Mouse (Mus musculus) C2C12 (cell line): ENCODE measurements at regions not wholly inside any gene's neighbourhood (a gene's known extent, or its start where the extent isn't known, plus 50 kb on each side); places are given as distances from the start of the nearest gene placed in this dataset.

Experiments
- H3K27me3 ChIP-seq: one replicate; pipeline ENCODE4 v1.6.1; 2011; ENCODE audit not compliant: control insufficient read depth, insufficient read depth, insufficient read length
- H3K36me3 ChIP-seq: one replicate; pipeline ENCODE4 v1.6.1; 2011; ENCODE audit not compliant: control insufficient read depth, insufficient read depth
- H3K4me3 ChIP-seq: one replicate; pipeline ENCODE4 v1.5.1; 2011; ENCODE audit warnings: mild to moderate bottlenecking, control low read depth; ENCODE audit not compliant: poor library complexity, insufficient read depth, severe bottlenecking
- H3K79me2 ChIP-seq: one replicate; pipeline ENCODE4 v1.6.1; 2011; ENCODE audit not compliant: control insufficient read depth, insufficient read depth
- H3K79me3 ChIP-seq: one replicate; pipeline ENCODE4 v1.6.1; 2011; ENCODE audit warnings: low read depth, control low read depth
- H3ac ChIP-seq: one replicate; pipeline ENCODE3; 2011; ENCODE audit warnings: low read depth; ENCODE audit not compliant: control insufficient read depth, insufficient read length
- CEBPB ChIP-seq: IDR thresholded peaks from one replicate; pipeline ENCODE4 v1.6.1; 2011; ENCODE audit warnings: low read depth, mild to moderate bottlenecking, control low read depth, moderate library complexity
- CTCF ChIP-seq: IDR thresholded peaks from one replicate; pipeline ENCODE4 v1.5.1; 2011; ENCODE audit not compliant: control insufficient read depth, insufficient read depth, insufficient read length
- FOSL1 ChIP-seq: IDR thresholded peaks from one replicate; pipeline ENCODE4 v1.8.0; 2011; ENCODE audit warnings: mild to moderate bottlenecking, low read length; ENCODE audit not compliant: poor library complexity, insufficient read depth, severe bottlenecking
- MAX ChIP-seq: IDR thresholded peaks from one replicate; pipeline ENCODE4 v1.6.1; 2011; ENCODE audit warnings: mild to moderate bottlenecking, control low read depth
- MYOD1 ChIP-seq: IDR thresholded peaks from one replicate; pipeline ENCODE4 v1.6.1; 2011; ENCODE audit warnings: low read depth; ENCODE audit not compliant: control insufficient read depth, insufficient read length
- MYOG ChIP-seq: IDR thresholded peaks from one replicate; pipeline ENCODE4 v1.6.1; 2011; ENCODE audit not compliant: control insufficient read depth, insufficient read length; ENCODE audit errors: extremely low read depth
- USF1 ChIP-seq: IDR thresholded peaks from one replicate; pipeline ENCODE4 v1.6.1; 2011; ENCODE audit warnings: low read depth, mild to moderate bottlenecking, control low read depth, moderate library complexity

- no peaks in the 10 kb centered on the region for H3K79me3 ChIP-seq
- no peaks in the 10 kb centered on the region for H3K79me2 ChIP-seq
- no peak overlapping the region for H3K4me3 ChIP-seq
- H3ac ChIP-seq: no peak overlapping the region
- peaks cover 21% of the 10 kb centered on the region for H3K27me3 ChIP-seq
- TF ChIP-seq MYOD1 (no peak), CEBPB (no peak), MYOG (no peak), CTCF (no peak), MAX (no peak)
- no peaks in the 10 kb centered on the region for H3K36me3 ChIP-seq
Measured at GRCm38 (mm10) chr6:100923070-100923469, 89.6 kb downstream of the Ppp4r2 start.

GRCm38 (mm10) chr6:100923686-100924085, 90.3 kb downstream of the Ppp4r2 start:
- TF ChIP-seq MYOD1 (no peak), FOSL1 (no peak), CTCF (no peak), USF1 (no peak), MAX (no peak), CEBPB (no peak), MYOG (no peak)
- no peaks in the 10 kb centered on the region for H3K79me2 ChIP-seq
- H3ac ChIP-seq: no peak overlapping the region
- H3K27me3 ChIP-seq: peaks cover 21% of the 10 kb centered on the region
- no peak overlapping the region for H3K4me3 ChIP-seq
- H3K36me3 ChIP-seq: no peaks in the 10 kb centered on the region
- H3K79me3 ChIP-seq: no peaks in the 10 kb centered on the region

GRCm38 (mm10) chr6:100928791-100929758, 95.7 kb downstream of the Ppp4r2 start:
- TF ChIP-seq MYOD1 (no peak), CEBPB (no peak), USF1 (no peak), MAX (no peak), CTCF (no peak), FOSL1 (no peak), MYOG (no peak)
- no peak overlapping the region for H3ac ChIP-seq
- no peak overlapping the region for H3K4me3 ChIP-seq

GRCm38 (mm10) chr6:100929759-100930358, 96.4 kb downstream of the Ppp4r2 start:
- no peaks in the 10 kb centered on the region for H3K79me3 ChIP-seq
- no peak overlapping the region for H3K4me3 ChIP-seq
- no peak overlapping the region for H3ac ChIP-seq
- H3K79me2 ChIP-seq: no peaks in the 10 kb centered on the region
- TF ChIP-seq CTCF: no peak
- no peak for TF ChIP-seq USF1
- TF ChIP-seq FOSL1: no peak
- no peak for TF ChIP-seq MYOG
- no peak for TF ChIP-seq MYOD1
- TF ChIP-seq CEBPB: no peak
- TF ChIP-seq MAX: no peak
- peaks cover 37% of the 10 kb centered on the region for H3K27me3 ChIP-seq
- no peaks in the 10 kb centered on the region for H3K36me3 ChIP-seq

More at GRCm38 (mm10) chr6:100928791-100929758, 95.7 kb downstream of the Ppp4r2 start:
- Histone ChIP-seq H3K79me3 (no peaks in the 10 kb centered on the region), H3K36me3 (no peaks in the 10 kb centered on the region), H3K27me3 (peaks cover 36% of the 10 kb centered on the region), H3K79me2 (no peaks in the 10 kb centered on the region)

GRCm38 (mm10) chr6:100930706-100931105, 97.3 kb downstream of the Ppp4r2 start:
- H3K79me3 ChIP-seq: no peaks in the 10 kb centered on the region
- H3K36me3 ChIP-seq: no peaks in the 10 kb centered on the region
- H3K79me2 ChIP-seq: no peaks in the 10 kb centered on the region
- TF ChIP-seq MAX (no peak), MYOG (no peak), FOSL1 (no peak), CEBPB (no peak), MYOD1 (no peak), CTCF (no peak), USF1 (no peak)
- H3ac ChIP-seq: no peak overlapping the region
- peaks cover 38% of the 10 kb centered on the region for H3K27me3 ChIP-seq
- no peak overlapping the region for H3K4me3 ChIP-seq
